Mouse (Mus musculus) myocyte (in vitro differentiated cells): Measurements from ENCODE around the gene Asb6. TPM values are rescaled to one million over a fixed set of nuclear protein-coding genes. Genes with fewer than 3 reads are reported as not detected.

Source experiments
- H3K27me3 ChIP-seq: one replicate; pipeline ENCODE4 v1.6.1; 2011; ENCODE audit not compliant: control insufficient read depth, insufficient read depth, insufficient read length
- H3K36me3 ChIP-seq: one replicate; pipeline ENCODE4 v1.6.1; 2011; ENCODE audit not compliant: control insufficient read depth, insufficient read depth
- H3K4me2 ChIP-seq: one replicate; pipeline ENCODE4 v1.6.1; 2011; ENCODE audit warnings: low read depth, control low read depth
- H3K4me3 ChIP-seq: one replicate; pipeline ENCODE4 v1.5.1; 2011; ENCODE audit warnings: mild to moderate bottlenecking, control low read depth, moderate library complexity
- H3K79me2 ChIP-seq: one replicate; pipeline ENCODE4 v1.6.1; 2011; ENCODE audit not compliant: control insufficient read depth, insufficient read depth
- H3ac ChIP-seq: one replicate; pipeline ENCODE4 v1.6.1; 2011; ENCODE audit not compliant: control insufficient read depth, insufficient read length
- CEBPB ChIP-seq: IDR thresholded peaks from 2 replicates; pipeline ENCODE4 v1.6.1; 2011; ENCODE audit warnings: mild to moderate bottlenecking, moderate library complexity; ENCODE audit not compliant: poor library complexity, insufficient read depth, severe bottlenecking
- E2F4 ChIP-seq: IDR thresholded peaks from one replicate; pipeline ENCODE4 v1.6.1; 2011; ENCODE audit warnings: mild to moderate bottlenecking, control low read depth, moderate library complexity; ENCODE audit not compliant: insufficient read depth
- MAX ChIP-seq: IDR thresholded peaks from one replicate; pipeline ENCODE4 v1.6.1; 2011; ENCODE audit warnings: low read depth, mild to moderate bottlenecking, control low read depth
- MYOD1 ChIP-seq, 3 experiments: IDR thresholded peaks; one replicate each; pipeline ENCODE4 v1.6.1; 2011; ENCODE audit warnings: control low read depth in 2 of 3, low read depth in 2 of 3, mild to moderate bottlenecking in 2 of 3, moderate library complexity in 1 of 3; ENCODE audit not compliant: insufficient read length in 2 of 3, control insufficient read depth in 1 of 3
- MYOG ChIP-seq, 3 experiments: IDR thresholded peaks; one replicate each; pipeline ENCODE4 v1.6.1; 2011; ENCODE audit warnings: control low read depth in 2 of 3, low read depth in 2 of 3, mild to moderate bottlenecking in 2 of 3; ENCODE audit not compliant: insufficient read length in 2 of 3, control insufficient read depth in 1 of 3, insufficient read depth in 1 of 3
- POLR2A ChIP-seq: IDR thresholded peaks from one replicate; pipeline ENCODE4 v1.6.1; 2011; ENCODE audit warnings: low read depth, mild to moderate bottlenecking, control low read depth, moderate library complexity; ENCODE audit not compliant: insufficient read length
- POLR2AphosphoS2 ChIP-seq: IDR thresholded peaks from one replicate; pipeline ENCODE4 v1.6.1; 2011; ENCODE audit warnings: low read depth, control low read depth; ENCODE audit not compliant: insufficient read length
- REST ChIP-seq: IDR thresholded peaks from one replicate; pipeline ENCODE4 v1.6.1; 2011; ENCODE audit warnings: mild to moderate bottlenecking, control low read depth, moderate library complexity; ENCODE audit not compliant: insufficient read depth, insufficient read length
- SRF ChIP-seq: IDR thresholded peaks from one replicate; pipeline ENCODE4 v1.6.1; 2011; ENCODE audit warnings: low read depth; ENCODE audit not compliant: control insufficient read depth, insufficient read length
- TCF12 ChIP-seq: IDR thresholded peaks from one replicate; pipeline ENCODE4 v1.6.1; 2011; ENCODE audit warnings: mild to moderate bottlenecking, control low read depth; ENCODE audit not compliant: poor library complexity, insufficient read depth, severe bottlenecking
- TCF3 ChIP-seq: IDR thresholded peaks from one replicate; pipeline ENCODE4 v1.6.1; 2011; ENCODE audit warnings: low read depth, control low read depth; ENCODE audit not compliant: insufficient read length
- USF1 ChIP-seq: IDR thresholded peaks from one replicate; pipeline ENCODE4 v1.6.1; 2011; ENCODE audit warnings: low read depth, mild to moderate bottlenecking, control low read depth, moderate library complexity
- polyA plus RNA-seq: library from polyadenylated mRNA; unstranded; fragments of >200 nt; fragmentation: generic; extraction: Trizol; gene quantifications from one replicate; pipeline ENCODE4 v1.2.1, GENCODE M21; 2012; ENCODE audit warnings: missing spikeins

The Asb6 gene
- polyA plus RNA-seq, 1 experiment, result 44.9 TPM

DNA sequence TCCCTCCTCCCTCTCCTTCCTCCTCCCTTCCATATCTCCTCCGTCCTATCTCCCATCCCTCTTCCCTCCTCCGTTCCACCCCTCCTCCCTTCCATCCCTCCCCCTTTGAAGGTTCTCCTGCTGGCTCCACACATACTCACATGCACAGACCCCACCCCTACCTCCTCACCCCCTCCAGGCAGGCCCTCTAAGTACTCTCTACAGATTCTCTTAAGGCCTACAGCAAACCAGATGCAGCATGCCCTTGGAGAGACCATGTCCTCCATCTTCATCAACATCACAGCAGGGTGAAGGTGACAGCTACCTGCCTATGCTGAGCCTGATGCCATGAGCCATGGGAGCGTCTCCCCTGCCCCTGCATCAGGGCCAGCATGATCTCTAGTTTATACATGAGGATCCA, 52.9 kb downstream of the Asb6 start:
- TF ChIP-seq CEBPB, result no peak
- TF ChIP-seq SRF, result no peak
- no peak for TF ChIP-seq REST
- TF ChIP-seq TCF3, result no peak
- no peak for TF ChIP-seq E2F4
- no peak for TF ChIP-seq POLR2AphosphoS2
- no peak overlapping the region for H3K4me3 ChIP-seq

DNA sequence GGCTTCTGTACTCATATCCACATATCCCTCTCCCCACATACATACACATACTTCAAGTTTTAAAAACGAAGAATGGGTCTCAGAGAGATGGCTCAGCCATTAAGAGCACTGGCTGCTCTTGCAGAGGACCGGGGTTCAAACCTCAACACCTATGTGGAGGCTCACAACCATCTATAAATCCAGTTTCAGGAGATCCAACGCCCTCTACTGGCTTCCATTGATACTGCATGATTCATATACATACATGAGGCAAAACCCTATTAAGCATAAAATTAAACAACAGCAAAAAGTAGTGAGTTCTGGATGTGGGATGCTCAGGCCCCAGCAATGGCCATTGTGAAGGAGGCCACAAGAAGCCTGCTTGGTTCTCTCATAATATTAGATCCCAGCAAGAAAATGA, 54.2 kb downstream of the Asb6 start:
- no peak overlapping the region for H3K4me2 ChIP-seq
- H3ac ChIP-seq, result no peak overlapping the region
- H3K4me3 ChIP-seq, result no peak overlapping the region
- H3K79me2 ChIP-seq, result no peaks in the 10 kb centered on the region
- H3K36me3 ChIP-seq, result no peaks in the 10 kb centered on the region
- TF ChIP-seq USF1 (no peak), SRF (no peak), TCF12 (no peak), E2F4 (no peak), POLR2A (no peak), MYOD1 (IDR thresholded peaks at IDR 0.05; ENCODE audit: control insufficient read depth in 1 of 3, insufficient read length in 2 of 3, low read depth in 2 of 3) (no peak), TCF3 (no peak), CEBPB (no peak), REST (no peak), MYOG (IDR thresholded peaks at IDR 0.05; ENCODE audit: control insufficient read depth in 1 of 3, insufficient read depth in 1 of 3, insufficient read length in 2 of 3, low read depth in 2 of 3) (no peak), MAX (no peak), POLR2AphosphoS2 (no peak)
- H3K27me3 ChIP-seq, result no peaks in the 10 kb centered on the region

More for the DNA sequence above, 52.9 kb downstream of the Asb6 start:
- no peaks in the 10 kb centered on the region for H3K79me2 ChIP-seq
- H3K36me3 ChIP-seq, result no peaks in the 10 kb centered on the region
- no peak overlapping the region for H3ac ChIP-seq
- no peaks in the 10 kb centered on the region for H3K27me3 ChIP-seq
- no peak overlapping the region for H3K4me2 ChIP-seq

DNA sequence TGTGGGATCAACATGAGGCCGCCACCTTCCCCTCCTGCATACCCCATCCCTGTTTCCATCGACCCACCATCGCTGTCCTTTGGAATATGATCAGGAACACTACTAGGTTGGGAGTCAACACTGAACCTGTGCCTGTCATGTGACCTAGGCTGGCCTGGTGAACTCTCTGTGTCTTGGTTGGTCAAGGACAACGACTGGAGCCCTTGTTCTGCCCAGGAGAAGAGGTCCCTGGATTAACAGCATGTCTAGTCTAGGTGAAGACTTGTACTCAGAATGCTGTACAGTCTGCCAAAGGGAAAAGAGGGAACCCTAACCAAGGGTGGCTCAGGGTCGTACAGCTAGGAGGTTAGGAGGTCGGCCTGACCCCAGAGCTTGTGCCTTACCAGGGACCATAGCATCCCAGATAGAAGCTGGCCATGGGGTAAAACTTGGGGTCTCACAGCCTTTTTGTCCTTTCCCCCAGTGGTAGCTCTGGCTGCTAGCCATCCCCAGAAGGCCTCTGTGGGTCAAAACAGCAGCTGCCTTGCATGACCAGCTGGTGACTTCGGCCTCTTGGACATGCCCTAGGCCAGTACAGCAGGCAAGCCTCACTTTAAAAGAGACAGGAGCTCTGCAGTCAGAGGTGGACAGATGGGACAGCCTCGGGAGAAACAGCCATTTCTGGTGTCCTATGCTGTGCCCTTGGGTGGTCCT, 56.7 kb downstream of the Asb6 start:
- H3K79me2 ChIP-seq, result no peaks in the 10 kb centered on the region
- H3K4me2 ChIP-seq, result peak overlapping the region; percentile 87
- no peaks in the 10 kb centered on the region for H3K27me3 ChIP-seq
- TF ChIP-seq MYOD1 (IDR thresholded peaks at IDR 0.05; ENCODE audit: control insufficient read depth in 1 of 3, insufficient read length in 2 of 3, low read depth in 2 of 3) (peak; percentile 72 to 92 (median 83)), MAX (no peak), TCF12 (peak; percentile 79), POLR2AphosphoS2 (no peak), CEBPB (no peak), E2F4 (no peak), TCF3 (peak; percentile 59), USF1 (peak; percentile 72), SRF (no peak), POLR2A (no peak), MYOG (IDR thresholded peaks at IDR 0.05; ENCODE audit: control insufficient read depth in 1 of 3, insufficient read depth in 1 of 3, insufficient read length in 2 of 3, low read depth in 2 of 3) (peak; percentile 80 to 97 (median 96)), REST (no peak)
- H3K36me3 ChIP-seq, result no peaks in the 10 kb centered on the region
- H3ac ChIP-seq, result no peak overlapping the region
- H3K4me3 ChIP-seq, result peak overlapping the region; percentile 11

Other genes with a start within 250 kb of the Asb6 start
- 0.77 TPM for gene Cstad, start 235.3 kb downstream of the Asb6 start, polyA plus RNA-seq
- 0.12 TPM for gene 1700001O22Rik, start 26.7 kb downstream of the Asb6 start, polyA plus RNA-seq
- gene Ntmt1, start 22.5 kb downstream of the Asb6 start, polyA plus RNA-seq, result 71.2 TPM
- gene Prrx2, start 4.6 kb upstream of the Asb6 start, polyA plus RNA-seq, result 21.8 TPM
- 0.56 TPM for gene Ptges, start 99.5 kb upstream of the Asb6 start, polyA plus RNA-seq
- gene Tor1b, start 122.6 kb upstream of the Asb6 start, polyA plus RNA-seq, result 27.1 TPM
- gene Tor1a, start 137.6 kb upstream of the Asb6 start, polyA plus RNA-seq, result 42.7 TPM
- 27.9 TPM for gene BC005624, start 151.9 kb upstream of the Asb6 start, polyA plus RNA-seq
- gene Usp20, start 151.9 kb upstream of the Asb6 start, polyA plus RNA-seq, result 38.5 TPM